Mouse (Mus musculus): ENCODE results near the gene Icos. TPM values are rescaled to one million over a fixed set of nuclear protein-coding genes. Genes with fewer than 3 reads are reported as not detected.

Gene Icos
- under 1 TPM in 3 of 4 experiments, not detected in 1; 0.27 to 0.28 (median 0.28) TPM for total RNA-seq (2022)

DNA sequence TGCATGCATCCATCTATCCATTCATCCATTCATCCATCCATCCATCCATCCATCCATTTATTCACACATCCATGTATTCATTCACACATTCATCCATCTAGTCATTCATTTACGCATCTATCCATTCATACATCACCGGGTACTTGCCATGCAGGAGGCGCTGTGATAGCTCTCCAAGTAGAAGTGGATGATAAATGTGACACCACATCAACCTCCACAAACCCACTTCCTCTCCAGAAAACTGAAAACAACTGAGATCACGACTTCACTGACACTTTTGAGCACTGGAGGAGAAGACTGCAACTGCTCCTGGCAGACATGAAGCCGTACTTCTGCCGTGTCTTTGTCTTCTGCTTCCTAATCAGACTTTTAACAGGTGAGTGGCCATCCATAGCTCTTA, at the start of gene Icos:
TSS of gene Icos (plus strand) at position 287 of the 400 bp plus-strand sequence.
- no peak for DNase-seq (ENCODE audit: low spot score)

GRCm38 (mm10) chr1:60929036-60929435, 48.7 kb upstream of the Icos start:
- no peak for DNase-seq (ENCODE audit: low spot score)

- DNase-seq (ENCODE audit: low spot score): no peak
Observed at GRCm38 (mm10) chr1:60930397-60930796, 47.3 kb upstream of the Icos start.

GRCm38 (mm10) chr1:60935968-60936581, 41.7 kb upstream of the Icos start:
- peak; percentile 58 for DNase-seq (ENCODE audit: low spot score)

DNA sequence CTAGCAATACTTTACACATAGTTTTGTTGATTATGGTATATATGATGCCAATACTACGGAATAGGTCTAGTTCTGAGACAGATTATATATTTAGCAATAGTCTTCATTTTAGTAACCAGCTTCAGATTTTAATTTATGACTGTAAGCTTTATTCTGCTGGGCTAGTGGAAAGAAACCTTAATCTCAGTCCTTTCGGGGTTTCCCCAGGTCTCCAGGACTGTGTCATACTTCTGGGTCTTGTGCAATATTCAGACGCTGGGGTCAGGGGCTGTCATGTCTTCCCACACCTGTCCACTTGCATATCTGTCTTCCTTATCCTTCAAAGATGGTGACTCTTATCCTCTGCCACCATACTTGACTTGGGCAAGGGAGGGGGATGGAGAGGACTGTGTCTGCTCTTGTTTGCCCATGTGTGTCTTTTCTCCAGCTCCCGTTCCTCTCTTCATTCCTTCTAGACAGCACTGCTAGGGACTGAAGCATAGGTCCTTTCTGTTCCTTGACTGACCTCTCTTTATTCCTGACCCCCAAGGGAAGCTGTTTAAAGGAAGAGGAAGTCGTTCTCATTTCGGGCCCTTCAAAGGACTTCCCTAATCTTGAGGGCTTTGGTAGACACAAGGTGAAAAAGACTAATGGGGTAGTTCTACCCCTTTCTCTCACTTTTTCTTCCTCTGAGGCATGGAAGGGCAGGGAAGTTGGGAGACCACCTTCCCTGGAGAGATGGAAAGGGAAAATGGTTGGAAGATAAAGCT, 40.6 kb upstream of the Icos start:
- no peak for DNase-seq (ENCODE audit: low spot score)

- DNase-seq (ENCODE audit: low spot score): no peak
Observed at GRCm38 (mm10) chr1:60938256-60938655, 39.5 kb upstream of the Icos start.

DNA sequence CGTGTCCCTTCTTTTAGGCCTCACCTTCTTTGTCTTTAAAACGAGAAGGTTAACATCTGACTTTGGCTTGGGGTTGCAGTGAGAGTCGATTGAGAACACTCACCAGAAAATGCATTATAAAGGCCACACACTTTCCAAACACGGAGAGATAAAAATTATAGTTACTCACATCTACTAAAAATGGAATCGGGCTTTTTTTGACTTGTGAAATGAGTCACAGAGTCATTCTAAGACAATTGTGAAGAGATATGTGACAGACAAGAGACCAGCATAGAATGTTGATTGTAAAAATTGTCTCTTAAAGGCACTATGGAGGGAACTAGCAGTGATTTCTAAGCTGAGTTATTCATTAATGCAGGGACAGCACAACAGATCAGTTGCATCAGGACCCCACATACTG, 38.8 kb upstream of the Icos start:
- no peak for DNase-seq (ENCODE audit: low spot score)

DNA sequence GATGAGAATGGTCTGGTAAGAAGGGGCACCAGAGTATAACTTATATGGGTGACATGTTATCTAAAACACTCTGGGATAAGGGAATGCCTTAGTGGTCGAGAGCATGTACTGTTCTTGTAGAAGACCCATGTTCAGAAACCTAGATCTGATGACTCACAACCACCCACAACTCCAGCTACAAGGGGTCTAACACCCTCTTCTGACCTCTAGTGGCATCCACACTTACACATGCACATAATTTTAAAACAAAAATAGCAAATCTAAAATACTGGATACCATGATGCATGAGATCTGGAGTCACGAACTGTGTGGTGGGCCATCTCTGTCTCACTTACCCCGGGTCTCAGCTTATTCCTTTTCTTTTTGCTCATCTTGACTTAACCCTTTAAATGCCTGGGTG, 37.7 kb upstream of the Icos start:
- no peak for DNase-seq (ENCODE audit: low spot score)

- no peak for DNase-seq (ENCODE audit: low spot score)
Observed at GRCm38 (mm10) chr1:60940620-60941019, 37.1 kb upstream of the Icos start.

DNA sequence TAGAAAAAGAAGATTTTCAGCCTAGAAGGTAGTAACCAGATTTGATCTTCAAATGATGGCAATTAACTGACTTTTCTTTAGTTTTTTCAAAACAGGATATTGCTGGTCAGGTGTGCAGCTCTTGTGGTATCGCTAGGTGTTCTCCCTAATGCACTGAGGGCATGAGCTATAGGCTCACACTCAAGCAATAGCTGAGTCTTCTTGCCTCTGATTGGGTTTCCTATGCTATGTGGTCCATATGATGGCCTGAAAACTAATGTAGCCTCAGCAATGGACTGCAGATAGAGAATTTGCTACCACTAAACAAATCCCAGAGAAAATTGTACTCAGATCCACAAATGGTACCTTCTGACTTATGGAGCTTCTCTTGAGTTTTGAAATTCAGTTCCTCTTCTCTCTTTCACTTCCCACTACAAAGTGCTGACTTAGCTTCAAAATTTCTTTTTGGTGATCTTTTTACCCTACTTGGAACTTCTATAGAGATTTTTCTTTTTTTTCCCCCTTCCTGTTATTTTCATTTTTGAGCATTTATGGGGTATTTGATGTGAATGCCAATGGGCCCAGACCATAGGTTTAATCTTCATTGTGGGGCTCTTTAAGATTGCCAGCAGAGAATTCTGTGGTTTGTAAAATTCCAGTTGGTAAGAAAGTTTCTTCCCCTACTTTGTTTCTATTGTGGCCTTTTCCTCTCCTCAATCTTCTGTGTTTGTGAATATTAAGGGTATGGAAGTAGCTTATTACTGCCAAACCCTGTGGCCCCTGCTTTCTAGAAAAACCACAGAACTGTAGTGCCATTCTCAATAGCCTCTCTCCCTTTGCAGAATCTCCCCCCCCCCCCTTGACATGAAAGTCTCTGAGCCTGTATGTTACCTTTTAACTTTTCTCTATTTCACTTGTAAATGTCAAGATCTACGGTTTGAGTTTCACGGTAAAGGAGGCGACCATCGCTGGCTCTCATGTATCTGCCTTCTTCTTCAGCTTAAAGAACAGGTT, 36.4 kb upstream of the Icos start:
- no peak for DNase-seq (ENCODE audit: low spot score)

GRCm38 (mm10) chr1:60942921-60943320, 34.8 kb upstream of the Icos start:
- no peak for DNase-seq (ENCODE audit: low spot score)

- DNase-seq (ENCODE audit: low spot score): no peak
Observed at GRCm38 (mm10) chr1:60945633-60946401, 31.9 kb upstream of the Icos start.

DNA sequence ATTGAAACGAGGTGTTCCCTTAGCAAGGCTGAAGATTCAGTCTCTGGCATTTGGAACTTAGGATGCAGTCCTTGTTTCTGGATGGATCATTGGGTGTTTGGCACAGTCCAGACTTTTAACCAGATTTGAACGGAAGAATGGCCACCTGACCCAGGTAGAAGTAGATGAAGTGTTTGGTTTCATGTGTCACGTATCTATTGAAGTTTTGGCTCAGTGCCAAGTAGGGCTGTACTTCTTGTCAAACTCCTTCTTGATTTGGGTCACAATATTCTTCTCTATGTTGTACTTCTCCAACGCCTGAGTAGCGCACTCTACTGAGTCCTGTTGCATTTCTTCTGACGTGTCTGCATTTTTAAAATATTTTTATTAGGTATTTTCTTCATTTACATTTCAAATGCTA, 29.6 kb upstream of the Icos start:
- no peak for DNase-seq (ENCODE audit: low spot score)

DNA sequence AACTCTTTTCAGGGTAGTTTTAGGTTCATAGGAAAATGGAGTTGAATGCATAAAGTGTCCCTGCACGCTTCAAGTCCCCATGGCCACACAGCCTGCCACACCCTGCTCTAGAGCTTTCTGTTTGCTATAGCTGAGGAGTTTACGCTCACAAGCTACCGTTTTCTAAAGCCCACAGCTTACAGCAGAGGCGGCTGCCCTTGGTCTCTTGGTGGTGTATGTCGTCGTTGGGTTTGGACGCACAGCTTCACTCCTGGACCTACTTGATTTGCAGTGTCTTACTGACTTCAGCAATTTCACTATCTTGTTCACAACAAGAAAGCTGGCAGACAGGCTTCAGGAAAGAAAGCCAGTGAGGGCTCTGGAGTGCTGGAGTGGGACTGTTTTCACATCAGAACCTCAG, 24.8 kb upstream of the Icos start:
- DNase-seq (ENCODE audit: low spot score): no peak

- no peak for DNase-seq (ENCODE audit: low spot score)
Observed at GRCm38 (mm10) chr1:60953686-60954085, 24.0 kb upstream of the Icos start.

GRCm38 (mm10) chr1:60954759-60955158, 23.0 kb upstream of the Icos start:
- peak; percentile 68 for DNase-seq (ENCODE audit: low spot score)

DNA sequence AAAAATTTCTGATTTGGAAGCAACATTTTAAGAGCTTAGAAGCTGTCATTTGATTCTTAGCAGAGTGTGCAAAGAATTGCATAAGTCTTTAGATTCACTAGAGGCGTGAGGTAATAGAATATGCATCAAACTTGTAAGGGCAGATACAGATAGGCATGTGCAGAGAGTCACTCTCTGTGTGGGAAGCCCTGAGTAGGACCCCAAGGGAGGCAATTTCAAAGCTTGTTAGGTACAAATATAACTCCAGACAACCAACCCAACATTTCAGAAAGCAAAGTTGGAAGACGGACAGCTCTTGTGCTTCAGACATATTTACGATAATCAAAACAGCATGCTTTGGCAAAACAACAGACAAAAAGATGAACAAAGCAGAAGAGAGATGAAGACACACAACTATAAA, 22.5 kb upstream of the Icos start:
- no peak for DNase-seq (ENCODE audit: low spot score)

DNA sequence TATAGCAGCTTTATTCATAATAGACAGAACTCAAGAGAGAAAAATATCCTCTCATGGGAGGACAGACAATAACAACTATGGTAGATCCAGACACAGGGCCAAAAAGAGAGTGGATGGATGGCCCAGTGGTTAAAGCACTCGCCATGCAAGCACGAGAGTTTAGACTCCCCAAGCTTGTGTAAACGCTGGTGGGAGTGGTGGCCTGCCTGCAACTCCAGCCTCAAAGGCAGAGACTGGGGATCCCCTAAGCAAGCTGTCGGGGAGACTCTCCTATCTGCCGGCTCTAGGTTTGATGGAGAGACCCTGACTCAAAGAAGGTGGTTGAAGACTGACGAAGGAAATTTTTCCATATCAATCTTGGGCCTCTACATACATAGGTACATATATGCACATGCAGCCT, 21.5 kb upstream of the Icos start:
- DNase-seq (ENCODE audit: low spot score): no peak

DNA sequence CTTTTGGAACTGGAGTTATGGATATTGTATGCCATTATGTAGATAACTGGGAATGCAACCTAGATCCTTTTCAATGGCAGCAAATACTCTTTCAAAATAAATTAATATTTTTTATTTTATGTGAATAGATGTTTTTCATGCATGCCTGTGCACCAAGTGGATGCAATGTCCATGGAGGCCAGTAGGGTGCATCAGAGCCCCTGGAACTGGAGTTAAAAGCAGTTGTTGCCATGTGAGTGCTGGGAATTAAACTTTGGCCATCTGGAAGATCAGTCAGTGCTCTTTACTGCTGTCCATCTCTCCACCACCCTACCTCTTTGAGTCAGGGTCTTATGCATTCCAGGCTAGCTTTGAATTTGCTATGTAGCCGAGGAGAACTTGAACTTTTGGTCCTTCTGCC, 19.4 kb upstream of the Icos start:
- no peak for DNase-seq (ENCODE audit: low spot score)

DNA sequence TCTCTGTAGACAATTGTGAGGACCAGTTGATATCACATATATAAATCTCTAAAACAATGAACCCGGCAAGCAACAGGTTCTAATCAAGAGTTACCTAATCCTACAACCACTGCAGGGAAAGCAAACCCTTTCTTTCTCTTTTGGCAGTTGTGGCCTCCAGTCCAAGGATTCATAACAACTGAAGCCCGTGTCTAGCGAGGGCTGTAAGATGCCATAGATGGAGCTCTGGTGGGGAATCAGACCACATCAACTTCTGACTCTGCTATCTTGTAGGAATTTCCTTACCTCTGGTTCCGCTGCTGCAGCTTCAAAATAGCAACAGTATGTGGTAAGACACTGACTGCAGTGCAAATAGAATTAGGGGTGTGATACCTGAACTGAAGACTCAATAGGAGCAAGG, 18.5 kb upstream of the Icos start:
- DNase-seq (ENCODE audit: low spot score): no peak

DNA sequence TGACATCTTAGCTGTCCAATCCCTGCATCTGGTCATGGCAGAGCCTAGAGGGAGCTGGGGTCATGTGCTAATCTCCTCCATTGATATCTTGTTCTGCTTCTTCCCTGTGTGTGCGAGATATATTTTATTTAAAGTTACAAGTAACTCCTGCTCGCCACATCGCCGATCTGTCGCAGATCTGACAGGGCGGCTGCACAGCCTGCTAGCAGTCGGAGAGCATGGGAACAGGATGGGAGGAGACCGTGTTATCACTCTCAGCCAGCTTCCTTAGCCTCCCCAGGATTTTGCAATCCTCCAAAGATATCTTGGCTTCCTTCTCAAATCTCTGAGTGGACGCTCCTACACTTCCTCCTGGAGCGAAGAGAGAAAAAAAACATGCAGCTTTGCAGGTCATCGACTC, 17.3 kb upstream of the Icos start:
- peak; percentile 77 for DNase-seq (ENCODE audit: low spot score)

- peak; percentile 75 for DNase-seq (ENCODE audit: low spot score)
Observed at GRCm38 (mm10) chr1:60961080-60961479, 16.6 kb upstream of the Icos start.
